Mouse (Mus musculus) liver, adult 2 months (tissue): ENCODE data around the gene Glis3. TPM values are rescaled to one million over a fixed set of nuclear protein-coding genes. Genes with fewer than 3 reads are reported as not detected.

Experiments
- DNase-seq: peaks from one replicate; pipeline ENCODE4 v3.0.0-alpha.2; 2011; ENCODE audit warnings: low read depth, low spot score; ENCODE audit errors: extremely low read depth
- H3K27ac ChIP-seq: fragments of 200-500 bp; replicated peaks from 2 replicates; pipeline ENCODE4 v1.5.1; 2012; ENCODE audit warnings: low read depth, mild to moderate bottlenecking, control low read depth, inconsistent platforms, low read length; ENCODE audit not compliant: insufficient read depth
- H3K27me3 ChIP-seq: fragments of 200-500 bp; 2 replicates; pipeline ENCODE4 v1.6.1; 2012; ENCODE audit warnings: mild to moderate bottlenecking, moderate library complexity, low read length, inconsistent platforms; ENCODE audit not compliant: control insufficient read depth, insufficient read depth
- H3K36me3 ChIP-seq: fragments of 200-500 bp; 2 replicates; pipeline ENCODE4 v1.6.1; 2012; ENCODE audit warnings: low read length, inconsistent platforms; ENCODE audit not compliant: control insufficient read depth, insufficient read depth
- H3K4me1 ChIP-seq: fragments of 200-500 bp; 2 replicates; pipeline ENCODE4 v1.6.1; 2011; ENCODE audit warnings: low read length; ENCODE audit not compliant: control insufficient read depth, insufficient read depth
- H3K4me3 ChIP-seq: fragments of 200-500 bp; 2 replicates; pipeline ENCODE4 v1.5.1; 2011; ENCODE audit warnings: low read depth, mild to moderate bottlenecking, control low read depth, low read length, moderate library complexity; ENCODE audit not compliant: insufficient read depth
- H3K79me2 ChIP-seq: fragments of 200-500 bp; 2 replicates; pipeline ENCODE4 v1.6.1; 2012; ENCODE audit warnings: inconsistent platforms, mild to moderate bottlenecking, low read length, moderate library complexity; ENCODE audit not compliant: control insufficient read depth, insufficient read depth
- H3K9ac ChIP-seq: fragments of 200-500 bp; 2 replicates; pipeline ENCODE4 v1.6.1; 2012; ENCODE audit warnings: low read depth, mild to moderate bottlenecking, control low read depth, inconsistent platforms, low read length
- CTCF ChIP-seq: fragments of 200-500 bp; IDR thresholded peaks from 2 replicates; pipeline ENCODE4 v1.5.1; 2011; ENCODE audit warnings: low read depth, low read length, control low read depth
- POLR2A ChIP-seq: fragments of 200-500 bp; IDR thresholded peaks from 2 replicates; pipeline ENCODE4 v1.6.1; 2011; ENCODE audit warnings: low read length, control low read depth; ENCODE audit not compliant: insufficient read depth; ENCODE audit errors: extremely low read depth
- WGBS: fragments of 180-500 bp; shearing (Covaris S2); methylation state at CpG from one replicate; pipeline ENCODE4 v1.1.7; 2018; 5-methylcytosine and 5-hydroxymethylcytosine counted together
- polyA plus RNA-seq: library from polyadenylated mRNA; depleted of rRNA; stranded (reverse); fragments of >200 nt; gene quantifications from 2 replicates; pipeline ENCODE4 v1.2.3, GENCODE M21; 2012
- total RNA-seq: library from RNA; depleted of rRNA; stranded (reverse); fragments of >200 nt; gene quantifications from 2 replicates; pipeline ENCODE4 v1.2.3, GENCODE M21; 2014

The Glis3 gene
- total and polyA plus RNA-seq, 2 experiments = 0.37 to 0.43 TPM

GRCm38 (mm10) chr19:28478055-28478454, 201.8 kb downstream of the Glis3 start:
- no peak for DNase-seq
- Histone ChIP-seq H3K36me3 (no peaks in the 10 kb centered on the region), H3K4me1 (no peaks in the 10 kb centered on the region), H3K27ac (no peak overlapping the region), H3K79me2 (no peaks in the 10 kb centered on the region), H3K4me3 (no peak overlapping the region), H3K9ac (no peak overlapping the region), H3K27me3 (no peaks in the 10 kb centered on the region)
- 88% methylated on average over 6 of the region's 6 CpGs for WGBS
- TF ChIP-seq CTCF (no peak), POLR2A (no peak)

GRCm38 (mm10) chr19:28477326-28477863, 202.5 kb downstream of the Glis3 start:
- DNase-seq = no peak
- Histone ChIP-seq H3K79me2 (no peaks in the 10 kb centered on the region), H3K27me3 (no peaks in the 10 kb centered on the region), H3K4me3 (no peak overlapping the region), H3K4me1 (no peaks in the 10 kb centered on the region), H3K36me3 (no peaks in the 10 kb centered on the region), H3K9ac (no peak overlapping the region), H3K27ac (no peak overlapping the region)
- TF ChIP-seq CTCF (no peak), POLR2A (no peak)
- WGBS = 67% methylated on average over 6 of the region's 6 CpGs

GRCm38 (mm10) chr19:28473621-28474020, 206.3 kb downstream of the Glis3 start:
- Histone ChIP-seq H3K4me1 (no peaks in the 10 kb centered on the region), H3K27ac (no peak overlapping the region), H3K27me3 (no peaks in the 10 kb centered on the region), H3K36me3 (no peaks in the 10 kb centered on the region), H3K79me2 (no peaks in the 10 kb centered on the region), H3K4me3 (no peak overlapping the region), H3K9ac (no peak overlapping the region)
- DNase-seq = no peak
- 85% methylated on average over 5 of the region's 5 CpGs for WGBS
- no peak for TF ChIP-seq POLR2A
- TF ChIP-seq CTCF = no peak

GRCm38 (mm10) chr19:28471144-28471543, 208.7 kb downstream of the Glis3 start:
- H3K27me3 ChIP-seq = no peaks in the 10 kb centered on the region
- no peaks in the 10 kb centered on the region for H3K36me3 ChIP-seq
- WGBS = 85% methylated on average over 8 of the region's 8 CpGs
- no peak overlapping the region for H3K9ac ChIP-seq
- no peak overlapping the region for H3K27ac ChIP-seq
- DNase-seq = no peak
- TF ChIP-seq CTCF = no peak
- TF ChIP-seq POLR2A = no peak
- no peaks in the 10 kb centered on the region for H3K79me2 ChIP-seq
- H3K4me3 ChIP-seq = no peak overlapping the region
- no peaks in the 10 kb centered on the region for H3K4me1 ChIP-seq

GRCm38 (mm10) chr19:28465779-28466178, 214.1 kb downstream of the Glis3 start:
- Histone ChIP-seq H3K79me2 (no peaks in the 10 kb centered on the region), H3K27me3 (no peaks in the 10 kb centered on the region), H3K9ac (no peak overlapping the region), H3K27ac (no peak overlapping the region), H3K36me3 (no peaks in the 10 kb centered on the region), H3K4me1 (no peaks in the 10 kb centered on the region), H3K4me3 (no peak overlapping the region)
- 83% methylated on average over 5 of the region's 5 CpGs for WGBS
- TF ChIP-seq POLR2A (no peak), CTCF (no peak)
- no peak for DNase-seq

- H3K4me3 ChIP-seq = no peak overlapping the region
- H3K79me2 ChIP-seq = no peaks in the 10 kb centered on the region
- TF ChIP-seq CTCF = no peak
- no peak for TF ChIP-seq POLR2A
- no peaks in the 10 kb centered on the region for H3K4me1 ChIP-seq
- no peak overlapping the region for H3K27ac ChIP-seq
- no peaks in the 10 kb centered on the region for H3K36me3 ChIP-seq
- no peak for DNase-seq
- WGBS = 84% methylated on average over 8 of the region's 8 CpGs
- no peaks in the 10 kb centered on the region for H3K27me3 ChIP-seq
- H3K9ac ChIP-seq = no peak overlapping the region
These were observed 225.5 kb downstream of the Glis3 start for GRCm38 (mm10) chr19:28454331-28454730.
